Mouse (Mus musculus): Measurements from ENCODE around the gene Rps19bp1.

Rps19bp1 gene

GRCm38 (mm10) chr15:80263610-80264575 lies at the start of gene Rps19bp1:
TSS of gene Rps19bp1 (minus strand) at chr15:80264315.
- peak; percentile 93 for DNase-seq

DNA sequence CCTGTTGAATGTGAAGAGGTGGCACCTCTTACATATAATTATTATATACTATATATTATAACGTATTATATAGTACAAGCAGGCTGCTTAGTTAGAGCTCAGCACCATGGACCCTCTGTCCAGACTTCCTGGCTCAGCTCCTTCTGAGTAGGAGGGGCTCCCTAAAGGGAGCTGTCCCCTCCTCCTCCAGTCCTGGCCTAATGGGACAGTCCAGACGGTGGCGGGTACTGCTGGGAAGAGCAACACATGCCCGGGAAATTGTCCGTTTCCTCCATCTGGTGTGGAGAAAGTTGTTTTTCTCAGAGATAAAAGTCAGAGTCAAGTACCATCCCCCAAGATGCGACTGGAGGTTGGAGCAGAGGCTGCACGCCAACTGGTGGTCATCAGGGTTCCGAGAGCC lies 42.0 kb upstream of the Rps19bp1 start:
- DNase-seq: no peak

GRCm38 (mm10) chr15:80304188-80304587 lies 40.1 kb upstream of the Rps19bp1 start:
- DNase-seq: no peak

DNA sequence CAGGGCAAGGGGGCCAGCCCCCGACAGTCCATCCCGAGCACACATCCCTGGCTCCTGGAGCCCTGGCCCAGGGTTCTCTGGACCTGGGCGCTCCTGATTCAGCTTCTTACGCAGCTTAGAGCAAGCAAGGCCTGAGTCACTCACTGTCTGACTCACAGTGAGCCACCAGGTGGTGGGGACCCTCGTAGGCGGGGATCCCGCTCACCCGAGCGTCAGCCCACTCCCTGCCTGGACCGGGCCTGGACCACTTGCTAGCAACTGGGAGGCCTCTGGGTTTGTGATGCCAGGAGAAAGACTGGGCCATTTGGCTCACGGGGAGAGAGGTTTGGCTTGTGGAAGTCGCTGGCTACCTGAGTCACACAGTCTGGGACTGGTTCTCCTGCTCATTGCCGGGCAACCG lies 39.7 kb upstream of the Rps19bp1 start:
- no peak for DNase-seq

- DNase-seq: no peak
These were observed 33.0 kb upstream of the Rps19bp1 start for GRCm38 (mm10) chr15:80297146-80297545.

- peak; percentile 90 for DNase-seq
These were observed 25.3 kb upstream of the Rps19bp1 start for GRCm38 (mm10) chr15:80289436-80289835.

- DNase-seq: no peak
These were observed 23.9 kb upstream of the Rps19bp1 start for GRCm38 (mm10) chr15:80288036-80288435.

DNA sequence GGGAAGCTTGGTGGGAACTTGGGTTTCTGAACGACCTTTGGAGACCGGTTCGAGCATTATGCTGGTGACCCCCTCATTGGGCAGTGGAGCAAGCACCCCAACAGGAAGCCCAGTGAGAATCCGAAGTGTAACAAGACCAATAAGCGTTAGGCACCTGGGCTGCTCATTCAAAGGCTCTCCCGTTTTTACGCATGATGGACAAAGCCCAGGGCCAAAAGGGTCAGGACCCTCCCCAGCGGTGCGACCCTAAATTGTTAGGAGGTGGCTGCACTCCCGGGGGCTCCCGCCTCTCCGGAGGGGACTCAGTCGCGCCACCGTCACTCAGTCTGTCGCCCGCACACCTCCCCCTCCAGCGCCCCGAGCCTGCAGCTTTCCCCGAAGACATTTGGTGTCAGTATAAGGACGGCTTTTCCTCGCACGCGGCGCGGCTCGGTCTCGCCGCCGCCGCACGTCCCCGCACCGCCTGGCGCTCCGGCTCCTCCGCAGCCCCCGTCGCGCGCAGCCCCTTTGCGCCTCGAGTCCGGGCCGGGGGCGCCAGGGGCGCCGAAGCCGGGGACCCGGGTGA lies 22.8 kb upstream of the Rps19bp1 start, which contains the start of gene Cacna1i:
Cacna1i (plus strand) TSS at position 388 of the 565 bp plus-strand sequence.
- DNase-seq: peak; percentile 14

GRCm38 (mm10) chr15:80280646-80281045 lies 16.5 kb upstream of the Rps19bp1 start:
- peak; percentile 50 for DNase-seq

GRCm38 (mm10) chr15:80279053-80279452 lies 14.9 kb upstream of the Rps19bp1 start:
- DNase-seq: no peak

DNA sequence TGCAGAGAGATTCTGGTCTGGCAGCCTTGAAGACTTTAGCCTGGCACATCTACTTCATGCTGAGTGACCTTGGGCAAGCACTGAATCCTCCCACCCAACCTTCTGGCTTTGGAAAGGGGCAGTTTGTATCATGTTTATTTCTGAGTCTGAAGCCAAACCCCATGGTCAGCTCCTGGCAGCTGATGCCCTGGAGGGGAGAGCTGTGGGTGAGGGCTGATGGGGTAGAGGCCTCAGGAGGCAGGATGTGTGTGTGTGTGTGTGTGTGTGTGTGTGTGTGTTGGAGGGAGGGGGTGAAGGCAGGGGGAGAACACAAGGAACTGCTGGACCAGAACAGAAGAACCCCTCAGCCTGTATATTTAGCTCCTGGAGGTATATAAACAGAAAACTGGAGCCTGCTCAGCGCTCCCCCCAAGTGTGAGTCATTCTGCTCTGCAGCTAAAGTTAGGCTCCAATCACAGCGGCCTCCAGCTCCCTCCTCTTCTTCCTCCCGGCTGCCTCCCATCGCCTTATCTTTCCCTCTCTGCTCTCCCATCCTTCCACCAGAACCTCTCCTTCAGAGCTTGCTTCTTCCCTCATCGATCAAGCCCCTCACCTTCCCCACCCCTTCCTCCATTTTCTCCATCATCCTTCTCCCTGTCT lies 14.1 kb upstream of the Rps19bp1 start:
- no peak for DNase-seq

GRCm38 (mm10) chr15:80277625-80278024 lies 13.5 kb upstream of the Rps19bp1 start:
- DNase-seq: peak; percentile 65

DNA sequence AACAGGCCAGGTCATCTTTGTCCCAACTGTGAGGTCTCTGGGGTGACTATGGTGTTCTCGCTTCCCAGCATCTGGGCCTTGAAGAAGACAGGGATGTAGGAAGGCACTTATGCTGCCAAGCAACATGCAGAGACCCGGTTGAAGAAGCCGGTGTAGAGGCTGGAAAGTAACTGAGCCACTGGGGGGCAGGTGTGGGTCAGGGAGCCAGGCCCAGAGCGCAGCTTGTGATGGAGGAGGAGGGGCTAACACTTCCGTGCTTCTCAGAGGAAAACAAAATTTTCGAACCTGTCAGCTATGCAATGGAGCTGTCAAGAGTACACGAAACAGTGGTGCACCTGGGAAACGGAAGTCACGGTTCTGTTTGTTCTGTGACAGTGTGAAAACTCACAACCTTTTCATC lies 13.0 kb upstream of the Rps19bp1 start:
- no peak for DNase-seq

DNA sequence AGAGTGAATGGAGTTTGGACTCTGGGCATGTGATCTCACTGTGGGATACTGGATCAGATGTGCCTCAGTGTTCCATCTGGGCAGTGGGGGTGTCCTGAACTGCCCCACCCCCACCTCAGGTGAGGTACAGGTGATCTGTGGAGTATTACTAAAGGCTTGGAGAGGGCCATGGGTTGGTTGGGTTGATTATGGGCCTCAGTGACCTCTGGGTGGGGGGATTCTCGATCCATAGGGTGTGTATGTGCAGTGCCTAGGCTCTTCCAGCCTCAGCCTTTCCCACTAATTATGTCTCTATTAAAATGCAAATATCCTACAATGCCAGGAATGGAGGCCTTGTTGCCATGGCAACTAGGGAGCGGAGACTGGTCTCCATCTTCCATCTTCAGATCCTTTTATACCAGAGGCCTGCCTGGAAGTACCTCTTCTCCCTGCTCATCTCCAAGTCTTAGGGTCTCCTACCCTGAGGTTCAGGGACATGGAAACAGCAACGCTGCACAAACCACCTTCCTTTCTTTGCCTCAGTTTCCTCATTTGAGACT lies 7.8 kb upstream of the Rps19bp1 start:
- no peak for DNase-seq

DNA sequence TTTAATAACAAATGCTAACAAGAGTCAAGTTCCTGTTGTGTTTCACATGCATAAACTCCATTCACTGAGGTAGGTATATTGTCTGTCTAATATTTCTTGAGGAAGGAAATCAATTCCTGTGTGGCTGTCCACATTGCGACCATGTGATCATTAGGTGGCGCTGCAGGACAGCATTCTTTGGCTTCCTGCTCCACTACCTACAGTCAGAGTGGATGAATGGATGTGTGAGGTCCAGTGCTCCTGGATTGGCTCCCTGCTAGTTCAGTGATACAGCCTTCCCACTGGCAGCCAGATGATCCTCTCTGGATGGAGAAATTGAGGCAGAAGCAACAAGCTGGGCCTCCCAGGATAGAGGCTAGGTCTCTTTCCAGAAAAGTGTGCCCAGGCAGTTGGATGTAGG lies 2.2 kb upstream of the Rps19bp1 start:
- peak; percentile 71 for DNase-seq

DNA sequence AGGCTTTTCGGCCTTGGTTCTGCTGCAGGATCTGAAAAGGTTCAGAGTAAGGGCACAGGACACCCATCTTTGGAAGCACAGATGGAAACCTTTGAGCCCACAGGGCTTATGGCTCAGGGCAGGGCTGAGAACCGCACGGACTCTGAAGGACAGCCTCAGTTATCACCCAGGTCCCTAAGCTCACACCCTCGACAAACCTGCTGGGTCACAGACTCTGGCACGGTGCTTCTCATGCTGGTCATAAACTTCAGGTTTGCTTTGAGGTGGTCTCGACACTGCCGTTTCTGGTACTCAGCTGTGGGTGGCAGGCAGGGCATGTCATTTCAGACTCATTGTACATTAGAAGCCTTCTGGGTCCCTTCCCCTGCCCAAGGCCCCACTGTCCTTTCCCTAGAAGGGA lies 3.0 kb downstream of the Rps19bp1 start:
- DNase-seq: no peak

DNA sequence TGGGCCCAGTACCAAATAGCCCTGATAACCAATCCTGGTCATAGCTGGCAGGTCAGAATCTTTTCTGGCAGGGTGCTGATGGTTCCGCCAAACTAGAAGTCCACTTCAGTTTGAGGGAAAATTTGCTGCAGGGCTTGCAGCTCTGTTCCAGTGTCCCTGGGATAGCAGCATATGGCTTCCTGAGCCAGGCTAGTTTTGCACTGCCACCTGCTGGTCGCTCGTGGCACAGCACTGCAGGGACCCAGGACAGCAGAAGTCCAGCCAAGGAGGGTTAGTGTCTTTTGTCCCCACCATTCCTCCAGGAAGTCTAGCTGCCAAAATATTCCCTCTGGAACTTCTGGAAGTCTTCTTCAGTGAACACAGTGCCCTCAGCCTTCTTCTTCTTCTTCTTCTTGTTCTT lies 3.4 kb downstream of the Rps19bp1 start:
- peak; percentile 81 for DNase-seq

DNA sequence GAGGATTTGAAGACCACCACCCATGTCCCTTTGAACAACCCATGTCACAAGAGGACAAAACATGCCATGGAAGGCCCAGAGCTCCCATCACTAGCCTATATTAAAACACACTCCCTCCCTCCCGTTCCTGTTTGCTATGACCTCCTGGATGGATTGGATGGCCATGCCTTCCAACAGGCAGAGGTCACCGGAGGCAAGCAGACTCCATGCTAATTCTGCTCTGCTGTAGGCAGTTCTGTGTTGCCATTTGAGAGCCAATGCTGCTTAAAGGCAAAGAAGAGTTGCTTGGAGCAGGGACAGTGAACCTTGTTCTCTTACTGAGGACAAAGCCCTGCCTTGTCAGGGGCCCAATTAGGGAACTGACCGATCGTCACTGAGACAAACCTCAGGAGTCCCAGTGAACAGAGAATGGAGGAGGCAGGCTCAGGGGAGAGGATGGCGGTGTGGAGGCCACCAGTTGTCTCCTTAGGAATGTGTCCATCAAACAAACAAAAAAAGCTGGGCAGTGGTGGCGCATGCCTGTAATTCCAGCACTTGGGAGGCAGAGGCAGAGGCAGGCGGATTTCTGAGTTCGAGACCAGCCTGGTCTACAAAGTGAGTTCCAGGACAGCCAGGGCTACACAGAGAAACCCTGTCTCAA lies 4.6 kb downstream of the Rps19bp1 start:
- DNase-seq: no peak

DNA sequence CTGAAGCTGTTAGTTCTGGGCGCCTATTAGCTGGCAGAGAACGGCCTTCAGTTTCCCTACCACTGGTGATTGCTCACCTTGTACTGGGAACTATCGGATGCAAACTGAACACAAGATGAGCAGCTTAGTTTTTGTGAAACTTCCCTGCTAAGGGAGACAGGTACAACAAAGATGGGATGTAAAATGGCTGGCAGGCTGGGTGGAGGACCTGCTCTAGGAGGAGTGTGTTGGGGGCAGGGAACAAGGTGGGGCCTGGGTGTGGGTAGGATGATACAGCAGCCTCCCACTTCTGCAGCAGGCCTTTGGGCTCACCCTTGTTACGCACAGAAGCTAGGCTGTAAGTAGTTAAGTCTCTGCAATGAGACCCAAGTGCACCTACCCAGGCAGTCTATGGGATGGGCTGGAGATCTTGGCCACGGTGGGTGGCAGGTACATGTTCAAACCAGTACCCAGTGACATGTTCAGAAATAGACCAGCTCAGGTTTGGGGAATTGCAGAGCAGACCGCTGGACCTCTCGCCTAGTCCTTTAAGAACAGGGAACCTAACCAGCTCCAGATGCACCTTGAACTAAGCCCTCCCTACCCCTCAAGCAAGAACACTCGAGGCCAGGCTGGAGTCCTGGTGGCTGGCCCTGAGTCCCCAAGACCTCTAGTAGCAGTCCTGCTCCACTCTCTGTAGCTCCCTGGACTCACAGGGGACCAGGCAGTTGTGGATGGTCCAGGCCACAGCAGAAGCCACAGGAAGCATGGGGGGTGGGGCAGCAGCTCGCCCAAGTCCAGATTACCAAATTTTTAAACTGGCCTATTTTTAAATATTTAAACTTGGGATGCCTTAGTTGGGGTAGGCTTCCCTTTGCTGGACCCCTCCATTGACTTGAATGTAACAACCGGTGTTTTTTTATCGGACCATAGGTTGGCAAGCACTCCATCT lies 5.6 kb downstream of the Rps19bp1 start:
- DNase-seq: no peak

- no peak for DNase-seq
These were observed 6.4 kb downstream of the Rps19bp1 start for GRCm38 (mm10) chr15:80257602-80258239.
